Comparison of ENCODE assay signal across 27 mouse cellular contexts in the genomic region with DNA sequence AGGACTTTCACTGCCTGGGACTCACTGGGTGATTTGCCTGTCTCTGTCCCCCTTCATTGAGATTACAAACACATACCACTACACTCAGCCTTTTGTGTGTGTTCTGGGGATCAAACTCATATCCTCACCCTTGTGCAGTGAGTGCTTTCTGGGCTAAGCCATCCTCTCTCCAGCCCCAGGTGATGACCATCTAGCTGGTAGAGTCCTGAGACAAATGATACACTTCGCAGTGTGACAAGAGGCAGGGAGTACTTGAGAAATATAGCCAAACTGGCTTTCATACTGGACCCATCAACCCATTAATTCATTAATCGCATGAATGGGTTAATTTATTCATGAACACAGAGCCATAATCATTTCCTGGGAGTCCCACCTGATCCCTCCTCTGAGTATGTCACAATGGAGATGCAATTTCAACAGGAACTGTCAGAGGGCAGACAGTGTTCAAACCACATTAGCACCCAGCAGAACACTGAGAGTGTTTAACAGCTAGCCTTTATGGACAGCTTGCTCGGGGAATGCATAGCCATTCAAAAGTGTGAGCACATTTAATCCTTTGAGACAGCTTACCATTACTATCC.
A peak's percentile ranks its signal among the peaks of the same experiment; 100 is the strongest.
DNase-seq lines count a peak whose midpoint lies in the region; ATAC-seq and TF ChIP-seq lines count a peak whose summit lies in the region.
"Had no signal": no experiment of that assay in that cellular context is flagged by ENCODE, and none has a peak within 500 bp of the region (broad histone marks: within the 10 kb centered on the region; RNA-seq: fewer than 3 reads in every experiment).

No protein-coding gene starts in this region.

- no peak overlapping the region for H3K27ac ChIP-seq in forebrain, embryonic 14.5 days (ENCODE audit: low read depth, low read length)
- H3K27ac ChIP-seq in forebrain, embryonic 10.5 days: no peak overlapping the region
- H3K27ac ChIP-seq in midbrain, postnatal 0 days (ENCODE audit: low read depth, low read length): no peak overlapping the region
- no peak overlapping the region for H3K27ac ChIP-seq in midbrain, embryonic 10.5 days (replicated peaks)
- H3K27ac ChIP-seq in hindbrain, embryonic 13.5 days: peak overlapping the region; percentile 61
- H3K27ac ChIP-seq: embryonic facial prominence, embryonic 13.5 days; gastrocnemius, adult 2 months; heart, adult 2 months; heart, embryonic 13.5 days; kidney, embryonic 15.5 days; layer of hippocampus, adult 2 months; limb, embryonic 13.5 days; lung, embryonic 15.5 days had no signal

- ATAC-seq in forebrain, embryonic 14.5 days: no peak
- no peak for ATAC-seq in midbrain, postnatal 0 days (ENCODE audit: low FRiP score)
- ATAC-seq in hindbrain, embryonic 13.5 days (ENCODE audit: low FRiP score): peak; percentile 22
- ATAC-seq: forebrain, embryonic 16.5 days; midbrain, embryonic 16.5 days; Patski had no signal

- no peaks in the 10 kb centered on the region for H3K27me3 ChIP-seq in forebrain, embryonic 14.5 days (replicated peaks; ENCODE audit: control insufficient read depth, insufficient read depth, low read length)
- peaks cover 10% of the 10 kb centered on the region; the same call in 1 of the 2 replicates for H3K27me3 ChIP-seq in forebrain, embryonic 10.5 days (ENCODE audit: poor library complexity, severe bottlenecking)
- H3K27me3 ChIP-seq in midbrain, postnatal 0 days (ENCODE audit: insufficient read depth, low read length): no peaks in the 10 kb centered on the region
- peaks cover 12% of the 10 kb centered on the region for H3K27me3 ChIP-seq in midbrain, embryonic 10.5 days (ENCODE audit: low read depth, poor library complexity, severe bottlenecking)
- no peaks in the 10 kb centered on the region for H3K27me3 ChIP-seq in hindbrain, embryonic 13.5 days
- H3K27me3 ChIP-seq: embryonic facial prominence, embryonic 13.5 days; kidney, embryonic 15.5 days had no signal

- no peak overlapping the region for H3K9ac ChIP-seq in forebrain, embryonic 14.5 days (ENCODE audit: low read length)
- no peak overlapping the region for H3K9ac ChIP-seq in midbrain, postnatal 0 days (replicated peaks; ENCODE audit: low read length, poor library complexity, severe bottlenecking)
- H3K9ac ChIP-seq in hindbrain, embryonic 13.5 days: no peak overlapping the region
- H3K9ac ChIP-seq: embryonic facial prominence, embryonic 13.5 days; heart, embryonic 13.5 days; kidney, embryonic 15.5 days; limb, embryonic 13.5 days; lung, embryonic 15.5 days had no signal

- 82% methylated on average over 3 of the region's 3 CpGs for WGBS in forebrain, embryonic 14.5 days
- 89% methylated on average over 3 of the region's 3 CpGs for WGBS in forebrain, embryonic 10.5 days
- WGBS in midbrain, postnatal 0 days: 79% methylated on average over 3 of the region's 3 CpGs
- 89% methylated on average over 3 of the region's 3 CpGs for whole genome bisulfite sequencing in midbrain, embryonic 10.5 days
- 39% methylated on average over 3 of the region's 3 CpGs for WGBS in hindbrain, embryonic 13.5 days

- H3K36me3 ChIP-seq in forebrain, embryonic 14.5 days (ENCODE audit: control insufficient read depth, insufficient read depth, low read length): no peaks in the 10 kb centered on the region
- no peaks in the 10 kb centered on the region for H3K36me3 ChIP-seq in forebrain, embryonic 10.5 days (replicated peaks)
- H3K36me3 ChIP-seq in midbrain, postnatal 0 days (ENCODE audit: insufficient read depth, low read length): no peaks in the 10 kb centered on the region
- no peaks in the 10 kb centered on the region for H3K36me3 ChIP-seq in midbrain, embryonic 10.5 days
- no peaks in the 10 kb centered on the region for H3K36me3 ChIP-seq in hindbrain, embryonic 13.5 days
- H3K36me3 ChIP-seq: embryonic facial prominence, embryonic 13.5 days; heart, embryonic 13.5 days; kidney, embryonic 15.5 days; limb, embryonic 13.5 days; lung, embryonic 15.5 days had no signal

- H3K4me2 ChIP-seq in forebrain, embryonic 14.5 days (ENCODE audit: low read length): no peak overlapping the region
- H3K4me2 ChIP-seq in midbrain, postnatal 0 days (ENCODE audit: low read depth, low read length, poor library complexity, severe bottlenecking): no peak overlapping the region
- no peak overlapping the region for H3K4me2 ChIP-seq in hindbrain, embryonic 13.5 days
- H3K4me2 ChIP-seq: embryonic facial prominence, embryonic 13.5 days; heart, embryonic 13.5 days; kidney, embryonic 15.5 days; limb, embryonic 13.5 days; liver, embryonic 11.5 days; lung, embryonic 15.5 days had no signal

- no peak overlapping the region for H3K4me3 ChIP-seq in forebrain, embryonic 14.5 days (ENCODE audit: low read depth, low read length)
- H3K4me3 ChIP-seq in forebrain, embryonic 10.5 days: no peak overlapping the region
- H3K4me3 ChIP-seq in midbrain, postnatal 0 days (ENCODE audit: low read depth, low read length): no peak overlapping the region
- H3K4me3 ChIP-seq in midbrain, embryonic 10.5 days: no peak overlapping the region
- no peak overlapping the region for H3K4me3 ChIP-seq in hindbrain, embryonic 13.5 days
- H3K4me3 ChIP-seq: embryonic facial prominence, embryonic 13.5 days; gastrocnemius, adult 2 months; heart, adult 2 months; heart, embryonic 13.5 days; kidney, embryonic 15.5 days; layer of hippocampus, adult 2 months; limb, embryonic 13.5 days; lung, embryonic 15.5 days; myocyte had no signal

- TF ChIP-seq CTCF in midbrain, postnatal 0 days (IDR thresholded peaks at IDR 0.05): no peak

- peak; percentile 10 for DNase-seq in forebrain, embryonic 14.5 days (ENCODE audit: low spot score)
- DNase-seq in forebrain, embryonic 10.5 days (ENCODE audit: extremely low spot score, low spot score): no peak
- DNase-seq in midbrain, postnatal 0 days (ENCODE audit: low spot score): peak; percentile 46
- no peak for DNase-seq in midbrain, embryonic 10.5 days (ENCODE audit: low spot score)
- peak; percentile 12 for DNase-seq in mesoderm, embryonic 11.5 days (ENCODE audit: low read depth, low spot score)
- no peak for DNase-seq in layer of hippocampus, adult 9-11 months
- DNase-seq: adrenal gland, postnatal 10 days; cerebellum, adult 9-11 months; gastrocnemius, adult 2 months; gastrocnemius, postnatal 36 days; heart, adult 2 months; heart, postnatal 10 days; kidney, adult 18-20 months; kidney, postnatal 36 days; thymus, postnatal 4 days had no signal

- H3K9me3 ChIP-seq in forebrain, embryonic 14.5 days (replicated peaks; ENCODE audit: control insufficient read depth, low read length): no peaks in the 10 kb centered on the region
- no peaks in the 10 kb centered on the region for H3K9me3 ChIP-seq in forebrain, embryonic 10.5 days
- no peaks in the 10 kb centered on the region for H3K9me3 ChIP-seq in midbrain, postnatal 0 days (ENCODE audit: low read length)
- 0 out of 2 replicates have a peak, but pooled peaks cover 3% of the 10 kb centered on the region for H3K9me3 ChIP-seq in midbrain, embryonic 10.5 days (replicated peaks)
- no peaks in the 10 kb centered on the region for H3K9me3 ChIP-seq in hindbrain, embryonic 13.5 days
- H3K9me3 ChIP-seq: embryonic facial prominence, embryonic 13.5 days; heart, embryonic 13.5 days; kidney, embryonic 15.5 days; limb, embryonic 13.5 days; lung, embryonic 15.5 days had no signal

- H3K4me1 ChIP-seq in forebrain, embryonic 14.5 days (ENCODE audit: control insufficient read depth, insufficient read depth, low read length): no peaks in the 10 kb centered on the region
- peaks cover 10% of the 10 kb centered on the region; the same call in 1 of the 2 replicates for H3K4me1 ChIP-seq in forebrain, embryonic 10.5 days
- H3K4me1 ChIP-seq in midbrain, postnatal 0 days (ENCODE audit: insufficient read depth, low read length): no peaks in the 10 kb centered on the region
- no peaks in the 10 kb centered on the region for H3K4me1 ChIP-seq in midbrain, embryonic 10.5 days
- H3K4me1 ChIP-seq in hindbrain, embryonic 13.5 days (replicated peaks): peaks cover 22% of the 10 kb centered on the region
- H3K4me1 ChIP-seq: embryonic facial prominence, embryonic 13.5 days; heart, embryonic 13.5 days; kidney, embryonic 15.5 days had no signal

Comparison
In these comparisons a context has a peak if more than half of its experiments do, and no peak if none do; other contexts are left out.
1. DNase-seq: peak in forebrain, embryonic 14.5 days (single experiment), midbrain, postnatal 0 days (single experiment) and mesoderm, embryonic 11.5 days (single experiment); none in forebrain, embryonic 10.5 days (single experiment), midbrain, embryonic 10.5 days (single experiment) and layer of hippocampus, adult 9-11 months (single experiment).